Mouse (Mus musculus) spleen, postnatal 36 days (tissue): ENCODE results near the gene Wipf2.
"Not testable (repeated sequence)": the region's sequence is repeated elsewhere in the genome, so short reads cannot be mapped to it uniquely, and the experiment has no call there.

Experiments
- DNase-seq, 2 experiments: peaks; one replicate each; pipeline ENCODE4 v3.0.0; 2022; ENCODE audit warnings: low spot score in 2 of 2, mixed read lengths in 1 of 2

Gene Wipf2

DNA sequence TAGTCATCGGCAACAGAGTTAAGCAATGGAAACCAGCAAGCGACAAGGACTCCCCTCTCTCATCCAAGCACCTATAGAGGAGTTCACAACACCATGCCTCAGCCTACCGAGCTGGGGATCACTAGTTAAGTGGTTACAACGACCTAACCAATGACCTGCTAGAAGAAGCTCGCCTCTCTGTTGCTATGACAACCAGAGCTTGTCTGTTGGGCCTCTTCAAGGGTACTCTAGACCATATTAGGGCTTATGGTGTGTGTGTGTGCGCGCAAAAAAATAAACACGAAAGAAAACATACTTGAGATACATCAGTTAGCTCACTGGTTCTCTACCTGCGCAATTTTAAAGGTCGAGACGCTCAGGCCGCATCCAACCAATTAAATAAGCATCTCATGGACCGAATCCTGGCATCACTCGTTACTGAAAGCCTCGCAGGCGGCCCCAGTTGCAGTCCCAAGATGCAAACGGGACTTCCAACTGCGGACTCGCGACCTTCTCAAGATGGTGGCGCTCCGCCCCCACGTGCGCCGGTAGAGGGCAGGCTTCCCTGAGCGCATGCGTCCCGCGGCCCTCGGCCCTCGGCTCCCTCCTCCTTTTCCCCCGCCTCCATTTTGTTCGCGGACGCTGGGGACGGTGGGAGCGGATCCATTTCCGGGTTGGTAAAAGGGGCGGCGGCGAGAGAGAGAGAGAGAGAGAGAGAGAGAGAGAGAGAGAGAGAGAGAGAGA is at the start of gene Wipf2:
TSS of gene Wipf2 (plus strand) at position 611 of the 723 bp plus-strand sequence.
- DNase-seq: peak; percentile 94 to 95

DNA sequence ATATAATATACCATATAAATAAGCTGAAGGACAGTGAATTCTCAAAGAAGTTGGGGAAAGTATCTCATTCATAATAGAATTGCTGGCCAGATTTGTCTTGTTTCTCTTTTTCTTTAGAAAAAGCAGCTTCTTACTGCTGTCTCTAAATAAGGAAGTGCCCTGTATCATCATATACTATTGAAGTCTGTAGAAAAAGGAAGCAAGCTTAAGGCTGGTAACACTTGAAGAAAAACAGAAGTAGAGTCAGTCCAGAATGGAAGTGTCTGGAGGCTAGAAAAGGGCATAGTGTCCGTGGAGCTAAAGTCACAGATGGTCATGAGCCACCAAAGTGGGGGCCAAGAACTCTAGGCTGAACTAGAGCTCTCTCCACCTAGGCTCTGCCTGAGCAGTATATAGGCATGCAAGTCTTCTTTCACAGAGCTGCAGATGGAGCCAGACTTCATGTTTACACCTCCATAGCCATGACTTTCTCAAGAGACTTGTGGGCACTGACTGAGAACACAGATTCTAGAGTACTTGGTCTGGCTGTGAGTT is 46.7 kb upstream of the Wipf2 start:
- no peak for DNase-seq

DNA sequence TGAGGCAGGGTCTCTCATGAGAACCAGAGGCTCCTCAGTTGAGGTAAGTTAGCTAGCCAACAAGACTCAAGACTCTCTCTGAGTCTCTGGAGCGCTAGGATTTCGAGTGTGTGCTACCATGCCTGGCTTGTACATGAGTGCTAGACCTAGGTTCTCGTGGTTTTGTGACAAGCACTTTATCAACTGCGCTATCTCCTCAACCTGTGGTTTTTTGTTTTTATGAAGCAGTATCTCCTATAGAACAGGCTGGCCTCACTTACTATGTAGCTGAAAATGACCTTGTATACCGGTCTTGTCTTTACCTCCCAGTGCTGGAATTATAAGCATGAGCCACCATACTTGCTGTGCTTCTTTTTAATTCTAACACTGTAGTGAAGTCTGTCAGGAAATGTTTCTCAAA is 42.5 kb upstream of the Wipf2 start:
- no peak for DNase-seq

DNA sequence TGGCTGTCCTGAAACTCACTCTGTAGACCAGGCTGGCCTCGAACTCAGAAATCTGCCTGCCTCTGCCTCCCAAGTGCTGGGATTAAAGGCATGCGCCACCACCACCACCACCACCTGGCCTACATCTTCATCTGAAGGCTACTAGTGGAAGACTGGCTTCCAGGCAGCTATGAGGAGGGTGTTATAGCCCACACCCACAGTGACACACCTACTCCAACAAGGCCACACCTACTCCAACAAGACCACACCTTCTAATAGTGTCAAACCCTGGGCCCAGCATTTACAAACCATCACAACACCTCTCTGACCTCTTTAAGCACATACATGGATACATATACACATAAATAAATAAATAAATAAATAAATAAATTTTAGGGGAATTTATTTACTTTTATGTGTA is 37.4 kb upstream of the Wipf2 start:
- DNase-seq: not testable (repeated sequence)

DNA sequence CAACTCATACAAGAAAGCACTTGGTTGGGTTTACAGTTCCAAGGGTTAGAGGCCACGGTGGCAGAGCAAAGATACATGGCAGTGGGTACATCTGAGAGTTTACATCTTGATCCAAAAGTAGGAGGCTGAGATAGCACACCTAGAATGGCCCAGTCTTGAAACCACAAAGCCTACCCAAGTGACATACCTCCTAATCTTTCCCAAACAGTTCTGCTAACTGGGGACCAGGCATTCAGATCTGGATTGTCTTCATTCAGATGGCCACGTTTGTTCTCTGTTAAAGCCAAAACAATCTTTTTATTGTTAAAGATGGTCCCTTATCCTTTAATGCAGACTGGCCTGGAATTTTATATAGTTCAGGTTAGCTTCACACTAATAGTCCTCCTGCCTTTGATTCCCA is 35.6 kb upstream of the Wipf2 start:
- no peak for DNase-seq

DNA sequence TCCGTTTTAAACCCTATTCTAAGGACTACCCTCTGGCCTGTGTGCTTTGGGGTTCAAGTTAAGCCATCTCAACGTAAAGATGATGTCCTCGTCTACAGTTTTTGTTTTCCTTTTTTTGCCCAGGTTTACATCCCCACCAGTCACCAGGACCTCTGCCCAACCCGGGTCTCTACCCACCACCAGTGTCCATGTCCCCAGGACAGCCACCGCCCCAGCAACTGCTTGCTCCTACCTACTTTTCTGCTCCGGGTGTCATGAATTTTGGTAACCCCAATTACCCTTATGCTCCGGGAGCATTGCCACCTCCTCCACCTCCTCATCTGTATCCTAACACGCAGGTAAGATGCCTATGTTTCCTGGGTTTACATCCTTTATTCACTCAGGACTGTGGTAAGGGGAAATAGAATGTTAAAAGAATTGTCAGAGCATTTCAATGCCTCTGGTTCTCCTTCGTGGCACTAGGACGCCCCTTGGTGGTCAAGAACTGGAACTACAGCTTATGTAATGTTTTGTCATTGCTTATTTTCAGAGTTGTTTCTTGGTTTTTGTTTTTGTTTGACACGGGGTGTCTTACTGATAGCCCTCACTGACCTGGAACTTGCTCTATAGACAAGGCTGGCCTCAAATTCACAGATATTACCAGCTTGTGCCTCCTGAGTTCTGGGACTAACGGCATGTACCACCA is 34.2 kb upstream of the Wipf2 start:
- DNase-seq: peak; percentile 25 to 46

DNA sequence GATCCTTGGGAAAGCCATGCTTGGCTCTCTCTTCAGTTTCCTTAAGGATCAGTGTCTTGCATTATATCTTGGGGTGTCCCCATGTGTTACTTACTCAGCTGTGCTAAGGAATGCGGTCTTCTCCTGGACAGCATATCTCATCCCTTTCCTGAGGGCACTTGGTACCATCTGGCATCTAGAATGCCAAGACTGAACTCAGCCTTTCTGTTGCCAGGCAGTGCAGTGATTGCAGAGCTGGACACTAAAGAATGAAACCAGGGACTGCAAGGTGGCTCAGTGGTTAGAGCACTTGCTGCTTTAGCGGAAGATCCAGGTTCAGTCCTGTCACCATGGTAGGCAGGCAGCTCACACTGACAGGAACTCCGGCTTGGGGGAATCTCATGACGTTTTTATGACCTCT is 33.6 kb upstream of the Wipf2 start:
- no peak for DNase-seq

- no peak for DNase-seq
Observed at GRCm38 (mm10) chr11:98835296-98835695, 28.1 kb upstream of the Wipf2 start.

- DNase-seq: no peak
Observed at GRCm38 (mm10) chr11:98835725-98836124, 27.7 kb upstream of the Wipf2 start.

DNA sequence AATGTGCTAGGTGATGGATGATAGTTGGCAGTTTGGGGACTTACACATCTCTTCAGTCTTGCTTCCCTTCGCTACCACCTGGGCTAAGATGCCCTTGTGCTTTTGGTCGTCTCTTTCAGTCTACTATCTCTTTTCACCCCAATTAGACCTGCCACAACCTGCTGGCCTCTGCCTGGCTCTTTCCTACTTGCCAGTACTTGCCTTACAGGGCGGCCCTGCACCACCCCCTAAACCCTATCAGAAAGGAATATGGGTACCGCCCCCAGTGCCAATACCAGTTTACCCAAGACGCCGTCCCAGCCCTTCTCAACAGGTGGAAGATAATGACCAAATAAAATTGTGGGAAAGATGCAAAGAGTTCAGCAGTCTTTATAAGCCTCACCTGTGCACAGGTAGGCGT is 27.3 kb upstream of the Wipf2 start:
- no peak for DNase-seq

- DNase-seq: peak; percentile 72 to 76
Observed at GRCm38 (mm10) chr11:98836651-98837141, 26.7 kb upstream of the Wipf2 start, which contains the start of gene Rapgefl1. Gene Rapgefl1 (plus strand): TSS chr11:98836785.

- DNase-seq: peak in 1 of 2 experiments; percentile 18
Observed at GRCm38 (mm10) chr11:98837231-98837704, 26.2 kb upstream of the Wipf2 start.

- DNase-seq: no peak
Observed at GRCm38 (mm10) chr11:98837917-98838316, 25.5 kb upstream of the Wipf2 start.

GRCm38 (mm10) chr11:98838512-98838911 is 24.9 kb upstream of the Wipf2 start:
- no peak for DNase-seq

- DNase-seq: no peak
Observed at GRCm38 (mm10) chr11:98839402-98839801, 24.0 kb upstream of the Wipf2 start.

DNA sequence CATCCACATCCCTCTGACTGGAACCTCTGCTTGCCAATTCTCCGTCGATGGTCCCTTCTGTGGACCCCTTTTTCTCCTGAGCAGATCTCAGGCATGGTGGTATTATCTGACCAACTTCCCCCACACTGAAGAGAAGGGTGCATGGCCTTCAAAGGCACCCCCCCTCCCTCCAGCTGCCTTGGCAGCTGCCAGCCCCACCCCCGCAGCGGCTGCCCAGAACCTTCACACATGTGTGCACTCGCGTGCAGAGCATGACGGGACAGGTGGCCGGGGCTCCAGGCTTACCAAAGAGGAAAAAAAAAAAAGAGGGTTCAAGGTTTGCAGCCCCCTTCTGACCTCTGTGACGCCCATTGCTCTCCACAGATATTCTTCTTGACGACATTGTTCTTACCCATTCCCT is 23.5 kb upstream of the Wipf2 start:
- peak; percentile 64 to 65 for DNase-seq

DNA sequence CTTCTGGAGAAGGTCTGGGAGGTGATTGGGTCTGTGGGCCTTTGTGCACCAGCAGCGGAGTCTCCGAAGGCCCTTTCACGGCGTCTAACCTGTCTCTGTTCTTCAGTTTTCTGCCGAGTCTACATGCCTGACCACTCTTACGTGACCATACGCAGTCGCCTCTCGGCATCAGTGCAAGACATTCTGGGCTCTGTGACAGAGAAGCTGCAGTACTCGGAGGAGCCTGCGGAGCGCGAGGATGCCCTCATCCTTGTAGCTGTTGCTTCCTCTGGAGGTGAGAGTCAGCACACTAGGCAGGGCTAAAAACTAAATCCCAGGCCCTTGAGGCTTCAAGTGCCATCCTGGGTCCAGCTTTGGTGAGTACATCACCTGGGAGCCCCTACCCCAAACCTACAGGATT is 17.4 kb upstream of the Wipf2 start:
- DNase-seq: no peak

- DNase-seq: no peak
Observed at GRCm38 (mm10) chr11:98846865-98847604, 16.4 kb upstream of the Wipf2 start.

DNA sequence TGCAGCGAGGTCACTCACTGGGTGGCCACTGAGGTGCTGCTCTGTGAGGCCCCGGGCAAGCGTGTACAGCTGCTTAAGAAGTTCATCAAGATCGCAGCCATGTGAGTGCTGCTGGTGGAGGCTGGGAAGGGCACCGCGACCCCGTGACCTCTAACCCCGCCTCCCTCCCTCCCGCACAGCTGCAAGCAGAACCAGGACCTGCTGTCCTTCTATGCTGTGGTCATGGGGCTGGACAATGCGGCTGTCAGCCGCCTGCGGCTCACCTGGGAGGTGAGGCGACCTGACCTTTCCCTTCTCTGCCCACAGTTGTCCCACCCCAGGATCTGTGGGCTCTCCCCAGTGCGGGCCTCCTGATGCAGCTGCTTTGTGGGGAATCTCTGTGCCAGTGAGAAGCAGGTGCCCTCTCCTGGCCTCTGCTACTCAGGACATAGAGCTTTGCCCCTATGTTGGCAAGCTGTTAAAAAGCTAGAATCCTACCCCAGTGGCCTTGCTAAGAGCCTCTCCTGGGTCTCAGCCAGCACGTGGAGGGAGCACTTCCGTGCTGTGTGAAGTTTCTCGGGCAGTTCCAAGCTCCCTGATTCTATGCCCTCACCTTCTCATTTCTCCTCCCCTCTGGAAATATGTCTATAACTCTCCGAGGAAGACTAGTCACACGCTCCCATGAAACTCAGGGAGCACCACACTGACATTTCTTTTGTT is 14.1 kb upstream of the Wipf2 start:
- DNase-seq: no peak

DNA sequence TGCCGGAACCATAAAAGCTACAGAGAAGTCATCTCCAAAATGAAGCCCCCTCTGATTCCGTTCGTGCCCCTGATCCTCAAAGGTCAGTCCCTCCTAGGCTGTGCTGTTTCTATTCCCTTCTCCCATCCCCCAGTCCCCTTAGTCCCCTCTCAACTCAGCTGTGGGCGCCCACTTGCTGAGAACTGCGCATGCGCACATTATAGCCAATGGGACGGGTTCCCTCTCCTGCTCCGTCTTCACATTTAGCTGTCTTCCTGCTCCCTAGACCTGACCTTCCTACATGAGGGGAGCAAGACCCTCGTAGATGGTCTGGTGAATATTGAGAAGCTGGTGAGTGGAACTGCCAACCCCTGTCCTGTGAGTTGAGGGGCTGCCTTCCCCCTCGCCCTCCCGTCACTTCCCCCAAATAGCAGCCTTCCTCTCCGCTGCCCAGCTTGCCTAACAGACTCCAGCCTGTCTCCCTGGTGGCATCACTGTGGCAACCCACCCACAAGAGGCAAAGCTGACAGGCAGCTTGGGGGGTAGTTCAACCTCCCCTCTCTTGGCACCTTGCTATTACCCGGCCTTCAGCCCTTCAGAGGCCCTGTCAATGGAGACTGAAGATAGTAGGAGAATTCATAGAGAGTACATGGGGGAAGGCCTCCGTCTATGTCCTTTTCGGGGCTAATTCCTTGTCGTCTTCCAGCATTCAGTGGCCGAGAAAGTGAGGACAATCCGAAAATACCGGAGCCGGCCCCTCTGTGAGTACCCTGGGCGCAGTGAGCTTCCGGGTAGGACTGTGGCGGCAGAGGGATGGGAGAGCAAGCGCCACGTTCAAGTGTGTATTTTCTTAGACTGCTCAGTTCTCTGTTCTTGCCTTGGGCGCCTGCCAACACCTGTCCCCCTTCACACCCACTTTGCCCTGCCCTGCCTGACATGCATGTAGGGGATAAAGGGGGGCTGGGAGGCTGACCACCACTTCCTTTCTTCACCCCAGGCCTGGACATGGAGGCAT is 13.0 kb upstream of the Wipf2 start:
- no peak for DNase-seq
